Mouse (Mus musculus) lung, postnatal 14 days (tissue): ENCODE measurements around the gene Zswim4.
A peak's percentile ranks its signal among the peaks of the same experiment; 100 is the strongest.

Experiments
- DNase-seq: peaks from one replicate; pipeline ENCODE4 v3.0.0; 2021

Zswim4 gene

DNA sequence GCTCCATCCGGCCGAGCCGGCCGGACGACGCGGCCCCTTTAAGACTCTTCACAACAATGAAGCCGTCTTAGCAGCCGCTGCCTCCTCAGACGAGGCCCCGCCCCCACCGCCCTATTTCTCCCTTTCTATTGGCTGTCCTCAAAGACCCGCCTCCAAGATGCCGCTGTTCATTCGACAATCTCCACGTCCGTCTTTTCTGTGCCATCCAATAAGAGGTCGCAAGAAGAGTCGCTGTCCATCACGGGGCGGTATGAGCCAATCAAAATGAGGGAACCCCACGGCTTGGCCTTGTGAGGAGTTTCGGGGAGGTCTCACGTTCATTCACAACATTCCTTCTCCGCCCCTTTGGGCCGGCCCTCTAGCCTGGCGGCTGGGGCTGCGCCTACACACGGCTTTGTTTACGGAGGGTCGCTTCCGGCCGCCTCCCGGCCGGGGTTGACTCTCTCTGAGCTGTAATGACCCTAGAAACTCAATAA, at the start of gene Zswim4:
Gene Zswim4 (minus strand): TSS at position 58 of the 476 bp plus-strand sequence.
- peak; percentile 98 for DNase-seq

- peak; percentile 70 for DNase-seq
Measured at GRCm38 (mm10) chr8:84285665-84286064, 48.8 kb upstream of the Zswim4 start.

GRCm38 (mm10) chr8:84284608-84285063, 47.8 kb upstream of the Zswim4 start:
- DNase-seq, result peak; percentile 52

GRCm38 (mm10) chr8:84280777-84281176, 43.9 kb upstream of the Zswim4 start:
- DNase-seq, result no peak

- DNase-seq, result no peak
Measured at GRCm38 (mm10) chr8:84276447-84276846, 39.6 kb upstream of the Zswim4 start.

GRCm38 (mm10) chr8:84273968-84274367, 37.1 kb upstream of the Zswim4 start:
- DNase-seq, result no peak

DNA sequence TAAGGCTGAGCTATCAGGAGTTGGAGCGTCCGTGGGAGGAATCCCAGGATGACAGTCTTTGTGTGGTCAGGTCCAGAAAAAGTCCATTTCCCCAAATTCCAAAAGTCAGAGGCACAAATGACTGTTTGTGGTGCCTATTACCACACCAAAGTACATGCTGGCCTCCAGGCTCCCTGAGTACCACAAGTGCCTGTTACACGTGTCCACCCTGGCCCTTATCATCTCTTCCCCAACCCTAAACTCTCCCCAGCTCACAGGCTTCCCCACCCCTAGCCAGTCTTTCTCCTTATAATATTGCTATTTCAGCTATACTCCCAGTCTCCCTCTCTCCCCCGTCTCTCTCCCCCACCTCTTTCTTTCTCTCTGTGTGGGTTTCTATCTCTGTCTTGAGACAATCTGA, 35.4 kb upstream of the Zswim4 start:
- DNase-seq, result no peak

- peak; percentile 100 for DNase-seq
Measured at GRCm38 (mm10) chr8:84269950-84270773, 33.3 kb upstream of the Zswim4 start, which contains the start of gene Ccdc130. TSS of gene Ccdc130 (minus strand) at chr8:84270380.

- no peak for DNase-seq
Measured at GRCm38 (mm10) chr8:84261098-84261497, 24.2 kb upstream of the Zswim4 start.

GRCm38 (mm10) chr8:84256822-84257610, 20.2 kb upstream of the Zswim4 start, which contains the start of gene Mri1:
TSS of gene Mri1 (minus strand) at chr8:84257326.
- peak; percentile 81 for DNase-seq

- DNase-seq, result peak; percentile 41
Measured at GRCm38 (mm10) chr8:84256458-84256821, 19.6 kb upstream of the Zswim4 start.

DNA sequence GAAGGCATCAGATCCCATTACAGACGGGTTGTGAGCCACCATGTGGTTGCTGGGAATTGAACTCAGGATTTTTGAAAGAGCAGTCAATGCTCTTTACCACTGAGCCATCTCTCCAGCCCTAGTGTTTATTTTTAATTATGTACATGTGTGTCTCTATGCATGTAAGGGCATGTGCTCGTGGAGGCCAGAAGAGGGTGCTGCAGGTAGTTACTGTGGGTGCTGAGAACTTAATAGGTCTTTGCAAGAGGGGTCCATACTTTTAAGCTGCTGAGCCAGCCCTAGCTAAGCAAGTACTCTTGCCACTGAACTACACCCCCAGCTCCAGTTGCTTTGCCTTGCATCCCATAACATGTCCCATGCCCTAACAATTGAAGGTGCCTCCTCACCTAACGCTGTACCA, 19.0 kb upstream of the Zswim4 start:
- DNase-seq, result no peak

- peak; percentile 88 for DNase-seq
Measured at GRCm38 (mm10) chr8:84249257-84250170, 12.7 kb upstream of the Zswim4 start, which contains the start of gene D8Ertd738e. TSS of gene D8Ertd738e (minus strand) at chr8:84249719.

DNA sequence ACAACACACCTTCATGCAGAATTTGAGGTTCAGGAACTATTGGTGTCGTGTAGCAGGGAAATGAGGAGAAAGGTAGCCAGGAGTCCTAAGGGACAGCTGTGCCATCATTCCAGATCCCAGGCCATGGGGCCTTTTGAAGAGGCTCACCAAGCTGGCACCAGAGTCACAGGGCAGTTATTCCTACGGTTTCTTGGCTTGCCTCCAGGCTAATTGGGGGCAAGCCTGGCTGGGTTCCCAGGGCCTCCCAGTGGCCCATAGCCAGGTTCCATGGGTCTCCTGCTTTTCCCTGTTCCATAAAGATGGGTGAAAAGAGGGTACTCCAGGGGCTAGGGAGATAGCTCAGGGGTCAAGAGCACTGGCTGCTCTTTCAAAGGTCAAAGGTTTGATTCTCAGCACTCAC, 5.0 kb upstream of the Zswim4 start:
- no peak for DNase-seq

GRCm38 (mm10) chr8:84241167-84241566, 4.3 kb upstream of the Zswim4 start:
- no peak for DNase-seq

DNA sequence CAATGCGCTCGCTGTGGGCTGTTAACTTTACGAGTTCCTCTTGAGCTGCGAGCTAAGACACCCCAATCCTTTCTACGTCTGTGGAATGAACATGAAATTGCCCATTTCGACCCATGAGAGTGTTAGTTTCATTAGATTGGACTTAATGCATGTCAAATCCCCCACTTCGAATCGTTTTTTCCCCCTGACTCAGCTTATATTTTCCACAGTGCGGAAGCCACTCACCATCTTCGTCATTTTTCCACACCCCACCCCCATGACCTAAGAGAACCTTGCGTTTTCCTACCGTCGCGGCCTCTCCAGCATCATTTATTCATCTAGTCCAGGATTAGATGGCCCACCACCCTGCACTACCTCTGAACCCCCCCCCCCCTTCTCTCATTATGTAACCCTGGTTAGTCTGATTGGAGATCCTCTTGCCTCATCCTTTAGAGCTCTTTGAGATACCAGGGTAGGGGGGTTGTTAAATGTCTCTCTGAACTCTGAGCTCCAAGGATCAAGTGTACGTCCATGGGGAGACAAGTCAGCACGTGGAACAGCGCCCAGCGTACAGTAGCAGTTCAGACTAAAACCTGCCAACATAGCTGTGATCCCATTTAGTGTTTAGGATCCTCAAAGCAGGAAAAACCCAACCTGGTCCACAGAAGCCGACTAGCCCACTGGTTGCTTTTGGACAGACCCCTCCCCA, 831 bp upstream of the Zswim4 start:
- DNase-seq, result no peak

- DNase-seq, result no peak
Measured at GRCm38 (mm10) chr8:84236410-84236997, 351 bp downstream of the Zswim4 start.

DNA sequence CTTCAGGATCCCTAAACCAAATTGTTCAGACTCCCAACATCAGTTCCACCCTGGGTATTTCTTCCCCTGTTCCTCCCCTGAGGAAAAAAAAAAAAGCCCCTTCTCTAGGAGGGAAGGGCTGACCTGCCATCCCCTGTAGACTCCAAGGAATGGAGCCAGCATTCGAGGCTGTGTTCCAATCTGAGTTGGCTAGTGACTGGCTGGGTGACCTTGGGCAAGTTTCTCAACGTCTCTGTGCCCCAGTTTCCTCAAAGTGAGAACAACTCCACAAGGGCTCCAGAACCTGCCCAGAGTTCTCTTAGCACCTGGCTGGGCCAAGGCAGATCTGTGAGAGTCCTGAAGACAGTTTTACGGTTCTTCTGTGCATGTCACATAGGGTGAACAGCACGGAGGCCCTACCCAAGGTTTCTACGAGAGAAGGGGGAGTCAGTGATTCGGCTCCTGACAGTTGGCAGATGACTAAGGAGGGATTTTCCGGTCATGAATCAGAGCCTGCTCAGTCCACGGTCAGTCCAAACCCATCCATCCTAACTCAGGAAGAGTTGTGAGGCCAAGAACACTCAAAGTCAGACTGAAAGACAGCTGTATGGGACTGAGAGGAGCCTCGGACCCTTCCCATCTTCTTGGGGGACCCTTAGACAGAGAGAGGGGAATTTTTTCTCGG, 977 bp downstream of the Zswim4 start:
- no peak for DNase-seq

- no peak for DNase-seq
Measured at GRCm38 (mm10) chr8:84233055-84233454, 3.8 kb downstream of the Zswim4 start.

DNA sequence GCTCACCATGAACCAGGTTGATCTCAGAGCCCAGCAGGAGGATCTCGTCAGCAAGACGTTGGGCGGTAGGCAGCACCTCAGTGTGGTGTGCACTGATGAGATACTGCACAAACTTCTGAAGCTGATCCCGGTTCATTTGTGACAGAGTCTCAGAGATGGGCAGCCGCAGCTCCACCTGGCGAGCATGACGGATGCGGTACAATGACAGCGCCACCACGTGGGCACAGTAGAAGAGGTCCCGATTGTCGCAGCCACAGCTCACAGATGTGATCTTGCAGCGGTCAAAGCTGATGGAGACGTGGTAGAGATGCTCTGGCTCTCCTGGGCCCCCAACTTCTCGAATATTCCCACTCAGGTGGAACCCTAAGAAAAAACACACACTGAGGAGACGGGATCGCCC, 6.1 kb downstream of the Zswim4 start:
- DNase-seq, result no peak
